Mouse (Mus musculus) lung, postnatal 0 days (tissue): ENCODE measurements around the gene Bex4. TPM values are rescaled to one million over a fixed set of nuclear protein-coding genes. Genes with fewer than 3 reads are reported as not detected.

ENCODE experiments used
- ATAC-seq: fragments of 200-750 bp; cut with Nextera tagmentation; 2 replicates; pipeline ENCODE4 v1.8.0; 2017; ENCODE audit warnings: moderate library complexity
- DNase-seq: peaks from one replicate; pipeline ENCODE4 v3.0.0-alpha.2; 2016; ENCODE audit warnings: low spot score
- H3K27ac ChIP-seq: fragments of 300-500 bp; sonication (generic); 2 replicates; pipeline ENCODE4 v1.5.1; 2014; ENCODE audit warnings: antibody characterized with exemption, mild to moderate bottlenecking, low read length, mixed read lengths
- H3K27me3 ChIP-seq: fragments of 300-500 bp; sonication (generic); replicated peaks from 2 replicates; pipeline ENCODE4 v1.6.1; 2014; ENCODE audit warnings: low read length, mixed read lengths; ENCODE audit not compliant: insufficient read depth
- H3K36me3 ChIP-seq: fragments of 300-500 bp; sonication (generic); 2 replicates; pipeline ENCODE4 v1.6.1; 2014; ENCODE audit warnings: low read length, mixed read lengths; ENCODE audit not compliant: insufficient read depth
- H3K4me1 ChIP-seq: fragments of 300-500 bp; sonication (generic); 2 replicates; pipeline ENCODE4 v1.6.1; 2014; ENCODE audit warnings: antibody characterized with exemption, low read depth, low read length, mixed read lengths; ENCODE audit not compliant: insufficient read depth
- H3K4me2 ChIP-seq: fragments of 300-500 bp; sonication (generic); replicated peaks from 2 replicates; pipeline ENCODE4 v1.6.1; 2014; ENCODE audit warnings: low read depth, mild to moderate bottlenecking, low read length, moderate library complexity, mixed read lengths
- H3K4me3 ChIP-seq: fragments of 300-500 bp; sonication (generic); 2 replicates; pipeline ENCODE4 v1.5.1; 2014; ENCODE audit warnings: low read depth, low read length
- H3K9ac ChIP-seq: fragments of 300-500 bp; sonication (generic); replicated peaks from 2 replicates; pipeline ENCODE4 v1.6.1; 2014; ENCODE audit warnings: low read depth, mild to moderate bottlenecking
- H3K9me3 ChIP-seq: fragments of 300-500 bp; sonication (generic); 2 replicates; pipeline ENCODE4 v1.6.1; 2016; ENCODE audit warnings: low read length, mixed read lengths
- CTCF ChIP-seq: IDR thresholded peaks from 2 replicates; pipeline ENCODE4 v1.5.1; 2016; ENCODE audit warnings: antibody characterized with exemption, mild to moderate bottlenecking
- EP300 ChIP-seq: IDR thresholded peaks from 2 replicates; pipeline ENCODE4 v1.6.1; 2016; ENCODE audit warnings: antibody characterized with exemption, mild to moderate bottlenecking, control low read depth
- WGBS: fragments of 180-500 bp; shearing (Covaris S2); extraction: QIAGEN DNeasy Blood & Tissue Kit; methylation state at CpG from one replicate; pipeline ENCODE4 v1.1.7; 2014; 5-methylcytosine and 5-hydroxymethylcytosine counted together
- polyA plus RNA-seq: library from polyadenylated mRNA; unstranded; fragments of >200 nt; fragmentation: Nextera tagmentation; extraction: Ambion mirVana; gene quantifications from 2 replicates; pipeline ENCODE4 v1.2.1, GENCODE M21; 2015

Gene Bex4
- polyA plus RNA-seq, 1 experiment from 2014 or later: 297 TPM

DNA sequence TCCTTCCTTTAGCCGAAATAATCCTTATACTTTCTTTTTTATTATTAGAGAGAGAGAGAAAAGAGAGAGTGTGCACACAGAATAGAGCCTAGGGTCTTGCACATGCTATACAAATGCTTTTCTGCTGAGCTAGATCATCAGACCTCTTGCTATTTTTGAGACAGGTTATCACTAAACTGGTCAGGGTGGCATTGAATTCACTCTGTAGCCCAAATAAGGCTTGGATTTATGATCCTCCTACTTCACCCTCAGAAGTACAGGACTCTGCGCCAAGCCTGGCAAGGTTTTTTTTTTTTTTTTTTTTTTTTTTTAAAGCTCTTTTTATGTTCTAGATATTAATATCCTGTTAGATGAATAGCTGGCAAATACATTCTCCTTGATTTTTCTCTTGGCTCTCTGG lies 4.9 kb downstream of the Bex4 start:
- 46% methylated on average over 2 of the region's 2 CpGs for WGBS
- TF ChIP-seq CTCF (no peak), EP300 (no peak)
- ATAC-seq (no peak), DNase-seq (no peak)
- Histone ChIP-seq H3K4me2 (no peak overlapping the region), H3K9ac (no peak overlapping the region), H3K9me3 (no peaks in the 10 kb centered on the region), H3K27me3 (no peaks in the 10 kb centered on the region), H3K4me3 (no peak overlapping the region), H3K4me1 (no peaks in the 10 kb centered on the region), H3K27ac (no peak overlapping the region), H3K36me3 (no peaks in the 10 kb centered on the region)

- Histone ChIP-seq H3K4me1 (no peaks in the 10 kb centered on the region), H3K9me3 (no peaks in the 10 kb centered on the region), H3K4me3 (no peak overlapping the region), H3K9ac (no peak overlapping the region), H3K27ac (no peak overlapping the region), H3K4me2 (no peak overlapping the region), H3K36me3 (no peaks in the 10 kb centered on the region), H3K27me3 (no peaks in the 10 kb centered on the region)
- TF ChIP-seq EP300 (no peak), CTCF (no peak)
- 23% methylated on average over 7 of the region's 7 CpGs for WGBS
- peak; percentile 44; the same call in 1 of the 2 replicates for ATAC-seq
- DNase-seq: peak; percentile 5
Measured at GRCm38 (mm10) chrX:136144195-136144594, 5.4 kb downstream of the Bex4 start.

DNA sequence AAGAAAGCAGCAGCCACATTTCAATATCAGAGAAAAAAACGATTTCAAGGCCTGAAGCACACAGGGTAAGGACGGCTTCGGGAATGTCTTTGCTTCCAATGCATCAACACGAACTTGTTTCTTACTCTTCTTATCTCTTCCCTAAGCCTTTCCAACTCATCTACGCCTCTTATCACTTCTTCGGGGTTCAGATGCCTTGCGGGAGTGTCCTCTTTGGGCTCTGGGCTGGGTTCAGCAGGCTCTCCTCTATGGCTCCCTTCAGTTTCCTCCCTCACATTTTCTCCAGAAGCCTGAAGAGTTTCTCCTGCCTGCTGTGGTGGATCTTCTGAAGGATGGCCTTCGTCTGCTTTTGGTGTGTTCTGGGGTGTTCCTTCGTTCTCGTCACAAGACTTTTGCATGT lies 31.8 kb downstream of the Bex4 start:
- Histone ChIP-seq H3K27me3 (no peaks in the 10 kb centered on the region), H3K9me3 (no peaks in the 10 kb centered on the region), H3K9ac (no peak overlapping the region), H3K4me3 (no peak overlapping the region), H3K27ac (no peak overlapping the region), H3K4me1 (no peaks in the 10 kb centered on the region), H3K4me2 (peak overlapping the region; percentile 60; the same call in 1 of the 2 replicates), H3K36me3 (no peaks in the 10 kb centered on the region)
- 43% methylated on average over 10 of the region's 10 CpGs for WGBS
- TF ChIP-seq CTCF (no peak), EP300 (no peak)
- ATAC-seq (no peak), DNase-seq (no peak)

DNA sequence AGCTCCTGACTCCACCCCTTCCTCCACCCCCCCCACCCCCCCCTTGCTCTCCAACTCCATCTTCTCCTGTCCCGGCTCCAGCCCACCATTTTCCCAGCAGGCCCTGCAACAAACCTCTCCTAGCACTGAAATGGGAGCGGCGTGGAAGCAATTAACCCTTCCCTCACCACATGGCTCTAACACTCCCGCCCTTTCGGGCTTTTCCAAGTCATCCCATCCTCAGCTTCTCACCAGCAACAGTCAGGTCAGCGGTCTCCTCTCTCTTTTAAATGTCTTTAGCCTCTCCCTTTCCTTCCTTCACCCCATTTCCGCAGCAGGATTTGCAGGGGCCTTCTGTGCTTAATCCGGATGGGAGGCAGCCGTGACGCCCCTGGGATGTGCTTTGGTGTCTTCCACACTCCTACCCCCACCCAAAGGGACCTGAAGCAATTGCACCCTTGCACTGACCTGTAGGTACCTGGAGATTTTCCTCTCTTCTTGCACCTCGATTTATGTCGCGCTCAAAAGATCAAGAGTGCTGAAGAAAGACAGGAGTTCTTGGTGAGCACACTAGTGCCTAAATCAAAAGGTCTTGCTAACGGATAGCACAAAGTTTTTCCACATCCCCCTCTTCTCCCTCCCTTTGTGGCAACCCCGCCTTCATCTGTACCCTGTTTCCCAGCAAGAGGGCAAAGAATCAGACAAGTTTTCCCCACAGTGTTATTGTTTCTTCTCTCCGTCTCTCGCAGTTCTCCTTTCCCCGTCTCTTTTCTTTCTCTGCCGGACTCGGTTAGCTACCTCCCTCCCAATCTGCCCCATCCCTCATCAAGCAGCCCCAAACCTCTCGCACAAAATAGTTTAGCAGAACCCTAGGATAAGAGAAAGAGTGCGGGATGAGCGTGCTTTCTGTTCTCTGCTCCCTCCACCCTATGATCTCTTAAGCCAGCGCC lies 32.7 kb downstream of the Bex4 start:
- no peaks in the 10 kb centered on the region for H3K36me3 ChIP-seq
- H3K9ac ChIP-seq: peak overlapping the region; percentile 58
- peak overlapping the region; percentile 60 for H3K4me2 ChIP-seq
- 20% methylated on average over 24 of the region's 24 CpGs for WGBS
- no peaks in the 10 kb centered on the region for H3K27me3 ChIP-seq
- H3K27ac ChIP-seq: peak overlapping the region; percentile 89
- peak overlapping the region; percentile 55 for H3K4me3 ChIP-seq
- TF ChIP-seq EP300: no peak
- TF ChIP-seq CTCF: no peak
- peak; percentile 72 for ATAC-seq
- H3K4me1 ChIP-seq: no peaks in the 10 kb centered on the region
- peak; percentile 88 for DNase-seq
- no peaks in the 10 kb centered on the region for H3K9me3 ChIP-seq

DNA sequence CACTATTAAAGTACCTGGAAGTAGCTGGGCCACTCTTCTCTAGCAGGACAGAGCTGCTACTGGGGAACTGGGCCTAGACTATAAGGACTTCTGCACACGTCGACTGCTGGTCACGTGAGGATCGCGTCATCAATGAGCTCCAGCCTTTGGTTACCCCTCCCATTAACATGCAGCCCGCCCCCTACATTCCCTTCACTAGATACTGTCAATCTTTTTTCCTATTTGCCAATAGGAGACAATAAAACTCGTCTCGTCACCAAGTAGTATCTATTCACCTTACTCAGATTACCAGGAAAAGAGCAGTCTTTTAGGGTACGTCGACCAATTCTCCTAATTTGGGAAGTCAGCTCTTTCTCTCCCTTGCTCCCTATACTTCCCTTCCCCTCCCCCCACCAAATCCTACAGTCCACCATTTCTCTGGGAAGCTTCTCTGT lies 33.3 kb downstream of the Bex4 start, which contains the start of gene Tceal8:
Tceal8 (minus strand) TSS at position 225 of the 434 bp plus-strand sequence.
- H3K27ac ChIP-seq: peak within 1 kb of the TSS; percentile 89
- no peaks in the 10 kb centered on the region for H3K27me3 ChIP-seq
- no peaks in the 10 kb centered on the region for H3K4me1 ChIP-seq
- peak within 1 kb of the TSS; percentile 58 for H3K9ac ChIP-seq
- DNase-seq (peak; percentile 95), ATAC-seq (peak; percentile 97)
- 10% methylated on average over 10 of the region's 10 CpGs for WGBS
- H3K9me3 ChIP-seq: no peaks in the 10 kb centered on the region
- H3K4me2 ChIP-seq: peak within 1 kb of the TSS; percentile 60
- TF ChIP-seq EP300 (no peak; the same call in 1 of the 2 replicates), CTCF (no peak)
- no peaks in the 10 kb centered on the region for H3K36me3 ChIP-seq
- peak within 1 kb of the TSS; percentile 55 for H3K4me3 ChIP-seq

DNA sequence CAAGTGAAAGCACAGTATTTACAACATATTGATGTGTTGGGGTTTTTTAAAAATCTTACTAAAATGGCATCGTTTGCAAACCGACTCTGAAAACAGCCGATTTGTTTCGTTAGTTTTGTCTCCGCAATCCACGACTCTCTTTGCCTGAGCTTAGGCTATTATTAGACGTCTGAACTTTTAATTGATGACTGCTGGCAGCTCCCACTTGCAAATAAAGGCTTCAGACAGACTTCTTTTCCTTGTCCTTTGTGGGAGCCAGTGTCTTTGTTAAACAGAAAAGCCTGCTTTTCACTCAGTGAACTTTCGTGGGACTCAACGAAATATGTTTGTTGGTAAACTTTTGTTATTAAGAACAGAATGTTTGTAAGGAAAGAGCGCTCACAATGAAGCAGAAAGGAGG lies 34.0 kb downstream of the Bex4 start:
- Histone ChIP-seq H3K9ac (0 out of 2 replicates have a peak overlapping the region, but pooled peaks have one; percentile 8), H3K4me3 (peak overlapping the region; percentile 55), H3K9me3 (no peaks in the 10 kb centered on the region), H3K36me3 (no peaks in the 10 kb centered on the region), H3K4me2 (peak overlapping the region; percentile 60), H3K27ac (peak overlapping the region; percentile 89; the same call in 1 of the 2 replicates), H3K4me1 (no peaks in the 10 kb centered on the region), H3K27me3 (no peaks in the 10 kb centered on the region)
- DNase-seq: peak; percentile 39
- WGBS: 21% methylated on average over 10 of the region's 10 CpGs
- ATAC-seq: no peak
- TF ChIP-seq CTCF (no peak), EP300 (no peak)
